Mouse (Mus musculus): ENCODE measurements around the gene Dpp8.

DNA sequence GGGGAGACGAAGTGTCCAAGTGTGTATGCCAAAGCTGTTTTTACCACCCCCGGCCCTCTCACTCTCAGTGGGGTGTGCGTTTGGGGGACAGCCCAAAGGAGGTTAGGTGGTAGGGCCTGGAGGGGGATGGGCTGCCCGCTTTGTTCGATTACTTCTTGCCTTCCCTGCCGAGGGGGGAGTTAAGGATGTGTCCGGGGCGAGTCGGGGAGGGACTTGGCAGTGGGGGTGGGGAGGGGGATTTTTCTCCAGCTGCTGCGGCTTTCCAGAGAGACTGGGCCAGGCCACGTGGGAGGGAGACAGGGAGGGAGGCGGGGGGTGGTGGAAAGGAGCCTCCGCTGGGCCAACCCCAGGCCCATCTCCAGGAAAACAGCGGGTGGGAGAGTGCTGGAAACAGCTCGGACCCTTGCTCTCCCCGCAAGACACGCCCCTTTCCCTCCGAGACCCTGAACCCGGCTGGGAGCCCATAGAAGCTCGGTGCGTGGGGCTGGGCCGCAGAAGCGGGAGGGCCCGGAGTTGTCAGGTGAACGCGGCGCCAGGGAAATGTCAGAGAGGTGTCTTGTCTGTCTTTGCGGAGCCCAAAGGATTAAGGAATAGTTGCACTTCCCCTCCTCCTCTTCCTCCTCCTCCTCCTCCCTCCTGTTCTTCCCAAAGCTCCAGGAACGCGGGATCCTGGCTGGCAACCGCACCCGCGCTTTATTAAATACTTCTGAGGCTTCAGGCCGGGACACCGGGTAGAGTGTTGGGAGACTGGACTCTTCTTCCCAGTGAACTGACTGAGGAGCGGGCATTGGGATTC lies 70.4 kb downstream of the Dpp8 start:
- TF ChIP-seq SIN3A (IDR thresholded peaks at IDR 0.05; ENCODE audit: low read length) (no peak), EP300 (IDR thresholded peaks at IDR 0.05; ENCODE audit: low read length) (no peak), CTCF (conservative IDR thresholded peaks at IDR 0.05 in 1 of 2, IDR thresholded peaks at IDR 0.05 in 1 of 2; ENCODE audit: low read depth in 2 of 2, low read length in 2 of 2) (no peak), POLR2AphosphoS2 (IDR thresholded peaks at IDR 0.05; ENCODE audit: low read depth, low read length) (no peak), MYC (IDR thresholded peaks at IDR 0.05; ENCODE audit: low read depth, low read length) (no peak), MAFK (IDR thresholded peaks at IDR 0.05; ENCODE audit: insufficient replicate concordance, low read length) (no peak), UBTF (IDR thresholded peaks at IDR 0.05; ENCODE audit: low read depth, low read length) (no peak)
